Mouse (Mus musculus): ENCODE data around the gene Sash1.

DNA sequence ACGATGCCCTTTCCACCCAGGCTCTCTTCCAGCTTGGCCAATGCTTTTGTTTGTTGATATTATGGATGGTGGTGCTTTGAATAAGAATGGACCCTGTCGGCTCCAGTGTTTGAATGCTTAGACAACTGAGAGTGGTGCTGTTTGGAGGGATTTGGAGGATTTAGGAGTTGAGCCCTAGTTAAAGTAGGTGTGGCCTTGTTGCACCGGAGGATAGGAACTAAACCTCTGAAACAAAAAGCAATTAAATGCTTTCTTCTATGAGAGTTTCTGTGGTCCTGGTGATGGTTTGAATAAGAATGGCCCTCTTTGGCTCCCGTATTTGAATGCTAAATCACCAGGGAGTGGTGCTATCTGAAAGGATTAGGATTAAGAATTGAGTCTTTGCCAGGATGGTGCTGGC, 3.5 kb upstream of the Sash1 start:
- TF ChIP-seq GATA1 (IDR thresholded peaks at IDR 0.05; ENCODE audit: borderline replicate concordance, low read length) (no peak), FLI1 (IDR thresholded peaks at IDR 0.05; ENCODE audit: low read length) (no peak)
